In the genomic region with DNA sequence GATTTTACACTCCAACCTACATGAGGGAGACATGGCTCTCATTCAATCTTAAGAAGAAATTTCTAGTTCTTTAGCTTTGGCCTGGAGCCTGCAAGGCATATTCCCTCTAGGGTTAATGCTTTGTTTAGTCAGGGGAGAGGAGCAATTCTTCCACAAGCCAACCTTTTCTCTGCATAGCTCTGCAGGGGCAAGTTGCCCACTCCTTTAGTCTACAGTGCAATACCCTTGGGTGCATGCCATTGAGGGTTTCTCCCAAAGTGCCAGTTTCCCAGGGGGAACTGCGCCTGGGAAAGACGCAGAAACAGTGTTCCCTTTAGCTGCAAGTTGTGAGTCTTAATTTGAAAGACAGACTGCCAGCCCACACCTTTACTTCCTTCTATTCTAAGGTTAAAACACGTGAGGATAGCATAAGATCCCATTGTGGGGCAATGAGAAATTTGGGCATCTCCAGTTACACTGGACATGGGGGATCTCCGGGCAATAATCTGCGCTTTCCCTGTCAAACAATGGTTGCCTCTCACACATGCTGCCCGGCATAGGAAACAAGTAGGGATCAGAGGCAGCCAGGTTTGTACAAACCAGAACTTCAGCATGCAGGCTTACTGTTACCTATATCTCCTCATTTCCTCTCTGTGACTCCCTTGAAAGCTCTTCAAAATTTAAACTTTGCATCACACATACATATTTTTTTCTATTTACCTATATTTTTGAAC, we compare ENCODE assay signal across 15 mouse cellular contexts.
DNase-seq lines count a peak whose midpoint lies in the region; ATAC-seq and TF ChIP-seq lines count a peak whose summit lies in the region.
"Had no signal": no experiment of that assay in that cellular context is flagged by ENCODE, and none has a peak within 500 bp of the region (broad histone marks: within the 10 kb centered on the region; RNA-seq: fewer than 3 reads in every experiment).

No protein-coding gene starts in this region.

- peak; percentile 92 for ATAC-seq in forebrain, embryonic 13.5 days
- no peak for ATAC-seq in liver, postnatal 0 days
- no peak for ATAC-seq in lung, postnatal 0 days

- H3K4me3 ChIP-seq in forebrain, embryonic 13.5 days, result no peak overlapping the region
- H3K4me3 ChIP-seq in forebrain, embryonic 10.5 days, result no peak overlapping the region
- no peak overlapping the region; the same call in 1 of the 2 replicates for H3K4me3 ChIP-seq in layer of hippocampus, adult 2 months
- H3K4me3 ChIP-seq in liver, postnatal 0 days (ENCODE audit: low read depth, low read length), result no peak overlapping the region
- H3K4me3 ChIP-seq in lung, postnatal 0 days (ENCODE audit: low read depth, low read length), result no peak overlapping the region
- H3K4me3 ChIP-seq: embryonic facial prominence, embryonic 15.5 days; heart, embryonic 13.5 days; lung, embryonic 15.5 days; neural tube, embryonic 12.5 days had no signal

- no peak for TF ChIP-seq CTCF in layer of hippocampus, adult 2 months (conservative IDR thresholded peaks at IDR 0.05)
- no peak for TF ChIP-seq CTCF in liver, postnatal 0 days (IDR thresholded peaks at IDR 0.05; ENCODE audit: low read depth)
- TF ChIP-seq CTCF in lung, postnatal 0 days (IDR thresholded peaks at IDR 0.05), result no peak

- DNase-seq in forebrain, embryonic 10.5 days (ENCODE audit: extremely low spot score, low spot score), result no peak
- DNase-seq in right cerebral cortex, adult 18-20 months, result peak; percentile 3
- no peak for DNase-seq in right cerebral cortex, postnatal 25 days
- DNase-seq in layer of hippocampus, adult 2 months (ENCODE audit: low spot score in 2 of 2), result peak in 1 of 2 experiments; percentile 2
- peak; percentile 45 for DNase-seq in right cerebral cortex, postnatal 4 days
- no peak for DNase-seq in liver, postnatal 0 days
- DNase-seq in lung, postnatal 0 days (ENCODE audit: low spot score), result no peak
- DNase-seq: cerebellum, postnatal 36 days; liver; thymus, postnatal 36 days had no signal

- no peak overlapping the region for H3K9ac ChIP-seq in forebrain, embryonic 13.5 days
- no peak overlapping the region for H3K9ac ChIP-seq in liver, postnatal 0 days (replicated peaks)
- no peak overlapping the region for H3K9ac ChIP-seq in lung, postnatal 0 days (replicated peaks; ENCODE audit: low read depth)
- H3K9ac ChIP-seq: embryonic facial prominence, embryonic 15.5 days; heart, embryonic 13.5 days; lung, embryonic 15.5 days; neural tube, embryonic 12.5 days had no signal

- no peaks in the 10 kb centered on the region for H3K36me3 ChIP-seq in forebrain, embryonic 13.5 days (ENCODE audit: poor library complexity, severe bottlenecking)
- H3K36me3 ChIP-seq in forebrain, embryonic 10.5 days (replicated peaks), result no peaks in the 10 kb centered on the region
- no peaks in the 10 kb centered on the region for H3K36me3 ChIP-seq in liver, postnatal 0 days (replicated peaks; ENCODE audit: insufficient read depth, low read length)
- H3K36me3 ChIP-seq in lung, postnatal 0 days (ENCODE audit: insufficient read depth, low read length), result no peaks in the 10 kb centered on the region
- H3K36me3 ChIP-seq: embryonic facial prominence, embryonic 15.5 days; heart, embryonic 13.5 days; lung, embryonic 15.5 days; neural tube, embryonic 12.5 days had no signal

- H3K4me2 ChIP-seq in forebrain, embryonic 13.5 days, result peak overlapping the region; percentile 18; the same call in 1 of the 2 replicates
- H3K4me2 ChIP-seq in liver, postnatal 0 days (ENCODE audit: low read depth, low read length), result no peak overlapping the region
- H3K4me2 ChIP-seq in lung, postnatal 0 days (replicated peaks; ENCODE audit: low read depth, low read length), result no peak overlapping the region
- H3K4me2 ChIP-seq: embryonic facial prominence, embryonic 15.5 days; heart, embryonic 13.5 days; lung, embryonic 15.5 days; neural tube, embryonic 12.5 days had no signal

- WGBS in forebrain, embryonic 13.5 days, result 34% methylated on average over 6 of the region's 6 CpGs
- WGBS in forebrain, embryonic 10.5 days, result 62% methylated on average over 6 of the region's 6 CpGs
- 61% methylated on average over 6 of the region's 6 CpGs for WGBS in liver, postnatal 0 days (ENCODE audit: insufficient replicate concordance)
- 65% methylated on average over 6 of the region's 6 CpGs for WGBS in lung, postnatal 0 days

- H3K27me3 ChIP-seq in forebrain, embryonic 13.5 days, result no peaks in the 10 kb centered on the region
- H3K27me3 ChIP-seq in forebrain, embryonic 10.5 days (ENCODE audit: poor library complexity, severe bottlenecking), result no peaks in the 10 kb centered on the region
- H3K27me3 ChIP-seq in liver, postnatal 0 days (ENCODE audit: insufficient read depth, low read length), result no peaks in the 10 kb centered on the region
- H3K27me3 ChIP-seq in lung, postnatal 0 days (replicated peaks; ENCODE audit: insufficient read depth, low read length), result no peaks in the 10 kb centered on the region
- H3K27me3 ChIP-seq: embryonic facial prominence, embryonic 15.5 days; heart, embryonic 13.5 days; lung, embryonic 15.5 days; neural tube, embryonic 12.5 days had no signal

- TF ChIP-seq EP300 in liver, postnatal 0 days (IDR thresholded peaks at IDR 0.05; ENCODE audit: low read depth), result no peak
- TF ChIP-seq EP300 in lung, postnatal 0 days (IDR thresholded peaks at IDR 0.05), result no peak

- peak overlapping the region; percentile 75 for H3K27ac ChIP-seq in forebrain, embryonic 13.5 days
- no peak overlapping the region for H3K27ac ChIP-seq in forebrain, embryonic 10.5 days
- peak overlapping the region; percentile 23; the same call in 1 of the 2 replicates for H3K27ac ChIP-seq in layer of hippocampus, adult 2 months
- no peak overlapping the region for H3K27ac ChIP-seq in liver, postnatal 0 days (ENCODE audit: low read depth)
- no peak overlapping the region for H3K27ac ChIP-seq in lung, postnatal 0 days (ENCODE audit: low read length)
- H3K27ac ChIP-seq: embryonic facial prominence, embryonic 15.5 days; heart, embryonic 13.5 days; lung, embryonic 15.5 days; neural tube, embryonic 12.5 days had no signal

- no peaks in the 10 kb centered on the region for H3K9me3 ChIP-seq in forebrain, embryonic 13.5 days (replicated peaks)
- H3K9me3 ChIP-seq in forebrain, embryonic 10.5 days, result no peaks in the 10 kb centered on the region
- no peaks in the 10 kb centered on the region for H3K9me3 ChIP-seq in liver, postnatal 0 days (ENCODE audit: low read length)
- no peaks in the 10 kb centered on the region for H3K9me3 ChIP-seq in lung, postnatal 0 days (ENCODE audit: low read length)
- H3K9me3 ChIP-seq: embryonic facial prominence, embryonic 15.5 days; heart, embryonic 13.5 days; lung, embryonic 15.5 days; neural tube, embryonic 12.5 days had no signal

- peaks cover 14% of the 10 kb centered on the region for H3K4me1 ChIP-seq in forebrain, embryonic 13.5 days
- H3K4me1 ChIP-seq in forebrain, embryonic 10.5 days, result no peaks in the 10 kb centered on the region
- no peaks in the 10 kb centered on the region for H3K4me1 ChIP-seq in liver, postnatal 0 days (ENCODE audit: insufficient read depth)
- H3K4me1 ChIP-seq in lung, postnatal 0 days (ENCODE audit: insufficient read depth, low read depth, low read length), result no peaks in the 10 kb centered on the region
- H3K4me1 ChIP-seq: embryonic facial prominence, embryonic 15.5 days; lung, embryonic 15.5 days; neural tube, embryonic 12.5 days had no signal

Comparison
In these comparisons a context has a peak if more than half of its experiments do, and no peak if none do; other contexts are left out.
1. H3K27ac ChIP-seq: peak in forebrain, embryonic 13.5 days (single experiment) and layer of hippocampus, adult 2 months (single experiment); none in forebrain, embryonic 10.5 days (single experiment), liver, postnatal 0 days (single experiment) and lung, postnatal 0 days (single experiment).
2. DNase-seq: peak in right cerebral cortex, adult 18-20 months (single experiment) and right cerebral cortex, postnatal 4 days (single experiment); none in forebrain, embryonic 10.5 days (single experiment), right cerebral cortex, postnatal 25 days (single experiment), liver, postnatal 0 days (single experiment) and lung, postnatal 0 days (single experiment).